Mouse (Mus musculus): Measurements from ENCODE around the gene 4931406P16Rik. TPM values are rescaled to one million over a fixed set of nuclear protein-coding genes. Genes with fewer than 3 reads are reported as not detected.
"Not testable (repeated sequence)": the region's sequence is repeated elsewhere in the genome, so short reads cannot be mapped to it uniquely, and the experiment has no call there.

The 4931406P16Rik gene
- polyA plus RNA-seq, 1 experiment from 2014 or later, result 40.5 TPM

DNA sequence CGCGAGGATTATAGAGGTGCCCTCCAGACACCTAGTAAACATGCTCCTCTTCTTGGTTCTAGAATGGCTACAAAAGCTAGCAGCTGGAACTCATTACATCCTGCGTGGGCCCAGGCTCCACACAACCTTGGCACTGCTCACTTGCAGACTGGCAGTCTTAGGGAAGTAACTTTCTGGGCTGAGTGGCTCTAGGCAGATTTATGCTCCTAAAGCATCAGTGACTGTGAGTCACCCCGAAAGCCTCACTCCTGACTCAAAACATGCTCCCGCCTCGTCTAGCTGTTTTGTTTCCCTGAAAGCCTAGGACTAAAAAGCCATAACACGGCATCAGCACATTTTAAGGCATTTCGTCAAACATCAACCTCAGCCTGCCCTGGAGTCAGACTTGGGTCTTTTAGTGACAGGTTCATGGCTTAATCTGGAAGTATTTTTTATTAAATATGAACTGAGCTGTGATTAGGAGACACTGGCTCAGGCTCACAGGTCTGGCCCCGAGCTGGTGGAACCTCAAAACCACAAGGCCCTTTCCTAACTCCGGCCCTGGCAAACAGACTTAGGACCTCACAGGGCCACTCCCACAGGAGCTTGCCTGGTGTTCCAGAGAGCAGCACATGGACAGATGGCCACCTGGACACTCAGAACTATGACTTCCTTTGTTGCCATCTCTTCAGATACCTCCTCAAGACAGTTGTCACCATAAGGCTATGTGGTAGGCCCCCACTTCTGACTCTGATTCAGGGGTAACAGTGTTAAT lies 28.9 kb upstream of the 4931406P16Rik start:
- Histone ChIP-seq H3K27ac (replicated peaks in 1 of 2; ENCODE audit: control insufficient read depth in 1 of 2, insufficient read depth in 1 of 2, low read depth in 2 of 2, low read length in 2 of 2) (no peak overlapping the region), H3K36me3 (ENCODE audit: control insufficient read depth, insufficient read depth, low read length) (peaks cover 76% of the 10 kb centered on the region), H3K9me3 (ENCODE audit: control insufficient read depth, low read length) (no peaks in the 10 kb centered on the region), H3K27me3 (ENCODE audit: control insufficient read depth, insufficient read depth, low read length) (no peaks in the 10 kb centered on the region), H3K4me2 (ENCODE audit: low read length) (no peak overlapping the region), H3K4me3 (ENCODE audit: control insufficient read depth in 1 of 2, insufficient read depth in 1 of 2, low read depth in 1 of 2, low read length in 2 of 2) (no peak overlapping the region), H3K4me1 (ENCODE audit: control insufficient read depth in 2 of 2, insufficient read depth in 2 of 2, low read length in 2 of 2) (peaks cover 17 to 30% of the 10 kb centered on the region in 2 experiments), H3K9ac (ENCODE audit: low read length) (no peak overlapping the region)
- ATAC-seq (ENCODE audit: insufficient number of reproducible peaks, insufficient read depth, low FRiP score, low read depth), result no peak
- WGBS, result 90% methylated on average over 10 of the region's 10 CpGs

DNA sequence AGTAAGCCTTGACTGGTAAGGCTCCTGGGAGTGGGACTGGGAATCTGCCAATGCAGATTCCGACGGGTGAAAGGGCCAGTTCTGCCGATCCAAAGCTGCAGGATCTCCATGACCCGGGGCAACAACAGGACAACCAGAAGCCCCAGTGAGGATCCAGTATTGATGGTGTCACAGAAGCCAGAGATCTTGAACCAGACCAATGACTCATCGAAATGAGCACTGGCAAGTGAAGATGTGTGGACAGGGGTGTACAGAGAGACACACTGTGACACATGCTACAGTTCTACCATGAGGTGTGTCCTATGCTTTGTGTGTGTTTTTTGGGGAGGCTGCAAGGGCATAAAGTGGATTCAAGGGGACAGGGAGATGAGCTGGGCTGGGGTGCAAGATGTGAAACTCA lies 27.5 kb upstream of the 4931406P16Rik start:
- Histone ChIP-seq H3K4me1 (ENCODE audit: control insufficient read depth in 2 of 2, insufficient read depth in 2 of 2, low read length in 2 of 2) (peaks cover 17 to 30% of the 10 kb centered on the region in 2 experiments), H3K27me3 (ENCODE audit: control insufficient read depth, insufficient read depth, low read length) (no peaks in the 10 kb centered on the region), H3K4me3 (ENCODE audit: control insufficient read depth in 1 of 2, insufficient read depth in 1 of 2, low read depth in 1 of 2, low read length in 2 of 2) (no peak overlapping the region), H3K4me2 (ENCODE audit: low read length) (no peak overlapping the region), H3K36me3 (ENCODE audit: control insufficient read depth, insufficient read depth, low read length) (peaks cover 63% of the 10 kb centered on the region), H3K9ac (ENCODE audit: low read length) (no peak overlapping the region), H3K9me3 (ENCODE audit: control insufficient read depth, low read length) (peaks cover 2% of the 10 kb centered on the region; the same call in 1 of the 2 replicates), H3K27ac (replicated peaks in 1 of 2; ENCODE audit: control insufficient read depth in 1 of 2, insufficient read depth in 1 of 2, low read depth in 2 of 2, low read length in 2 of 2) (peak overlapping the region in 1 of 2 experiments; percentile 2; a peak in 1 of 4 replicates)
- no peak for ATAC-seq (ENCODE audit: insufficient number of reproducible peaks, insufficient read depth, low FRiP score, low read depth)
- WGBS, result 54% methylated on average over 5 of the region's 5 CpGs

DNA sequence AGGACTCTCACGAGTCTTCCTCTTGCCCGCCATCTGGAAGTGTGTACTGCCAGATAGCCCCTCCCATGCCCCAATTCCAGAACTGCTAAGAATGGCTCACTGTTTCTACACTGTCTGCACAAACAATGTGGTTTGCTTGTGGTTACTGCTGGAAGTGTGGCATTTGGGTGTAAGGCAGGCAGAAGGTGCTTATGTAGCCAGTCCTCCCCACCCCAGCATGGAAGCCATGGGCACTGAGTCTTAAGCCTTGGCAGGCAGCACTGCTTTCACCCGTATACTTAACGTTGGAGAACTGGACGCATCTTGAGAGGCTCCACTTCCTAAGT lies 25.8 kb upstream of the 4931406P16Rik start:
- Histone ChIP-seq H3K4me2 (ENCODE audit: low read length) (no peak overlapping the region), H3K9me3 (ENCODE audit: control insufficient read depth, low read length) (peaks cover 2% of the 10 kb centered on the region; the same call in 1 of the 2 replicates), H3K27ac (replicated peaks in 1 of 2; ENCODE audit: control insufficient read depth in 1 of 2, insufficient read depth in 1 of 2, low read depth in 2 of 2, low read length in 2 of 2) (peak overlapping the region; percentile 80 to 85), H3K27me3 (ENCODE audit: control insufficient read depth, insufficient read depth, low read length) (no peaks in the 10 kb centered on the region), H3K36me3 (ENCODE audit: control insufficient read depth, insufficient read depth, low read length) (peaks cover 45% of the 10 kb centered on the region), H3K4me1 (ENCODE audit: control insufficient read depth in 2 of 2, insufficient read depth in 2 of 2, low read length in 2 of 2) (peaks cover 17 to 30% of the 10 kb centered on the region in 2 experiments), H3K9ac (ENCODE audit: low read length) (no peak overlapping the region), H3K4me3 (ENCODE audit: control insufficient read depth in 1 of 2, insufficient read depth in 1 of 2, low read depth in 1 of 2, low read length in 2 of 2) (no peak overlapping the region)
- no peak for ATAC-seq (ENCODE audit: insufficient number of reproducible peaks, insufficient read depth, low FRiP score, low read depth)
- 58% methylated on average over 5 of the region's 5 CpGs for WGBS

DNA sequence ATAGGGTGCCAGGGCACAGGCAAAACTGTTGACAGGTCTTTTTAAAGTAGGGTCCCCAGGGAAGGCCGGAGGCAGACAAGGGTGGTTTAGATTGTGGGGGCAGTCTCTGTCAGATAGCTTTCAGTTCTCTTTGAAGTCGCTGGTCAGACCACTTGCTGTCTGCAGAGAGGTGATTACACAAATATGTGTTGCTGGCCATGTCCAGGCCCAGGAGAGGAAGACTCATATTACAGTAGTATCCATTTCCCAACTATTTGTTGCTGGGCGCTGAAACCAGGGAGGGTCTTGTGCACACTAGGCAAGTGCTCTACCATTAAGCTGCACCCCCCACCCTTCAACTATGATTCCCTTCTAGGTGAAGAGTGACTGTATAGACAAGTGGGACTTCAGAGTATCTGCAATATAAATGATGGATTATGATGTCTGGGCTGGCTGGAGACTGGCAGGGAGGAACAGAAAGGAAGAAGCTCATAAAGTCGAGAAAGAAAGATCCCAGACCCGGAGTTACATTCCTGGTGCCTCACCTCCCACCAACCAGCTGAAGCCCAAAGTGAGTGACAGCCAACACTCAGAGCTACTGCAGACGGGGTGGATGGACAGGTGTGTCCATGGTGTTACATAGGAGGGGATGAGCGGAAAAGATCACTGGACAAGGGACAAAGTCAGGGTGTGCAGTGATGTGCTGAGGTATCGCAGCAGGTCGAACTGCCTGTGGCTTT lies 25.3 kb upstream of the 4931406P16Rik start:
- H3K27ac ChIP-seq (replicated peaks in 1 of 2; ENCODE audit: control insufficient read depth in 1 of 2, insufficient read depth in 1 of 2, low read depth in 2 of 2, low read length in 2 of 2), result peak overlapping the region; percentile 80 to 85
- peaks cover 17 to 30% of the 10 kb centered on the region in 2 experiments for H3K4me1 ChIP-seq (ENCODE audit: control insufficient read depth in 2 of 2, insufficient read depth in 2 of 2, low read length in 2 of 2)
- peak overlapping the region; percentile 32; the same call in 1 of the 2 replicates for H3K4me2 ChIP-seq (ENCODE audit: low read length)
- H3K4me3 ChIP-seq (ENCODE audit: control insufficient read depth in 1 of 2, insufficient read depth in 1 of 2, low read depth in 1 of 2, low read length in 2 of 2), result no peak overlapping the region
- 31% methylated on average over 9 of the region's 9 CpGs for WGBS
- no peak overlapping the region for H3K9ac ChIP-seq (ENCODE audit: low read length)
- H3K36me3 ChIP-seq (ENCODE audit: control insufficient read depth, insufficient read depth, low read length), result peaks cover 40% of the 10 kb centered on the region
- peaks cover 2% of the 10 kb centered on the region; the same call in 1 of the 2 replicates for H3K9me3 ChIP-seq (ENCODE audit: control insufficient read depth, low read length)
- H3K27me3 ChIP-seq (ENCODE audit: control insufficient read depth, insufficient read depth, low read length), result no peaks in the 10 kb centered on the region
- peak; percentile 59; the same call in 1 of the 2 replicates for ATAC-seq (ENCODE audit: insufficient number of reproducible peaks, insufficient read depth, low FRiP score, low read depth)

DNA sequence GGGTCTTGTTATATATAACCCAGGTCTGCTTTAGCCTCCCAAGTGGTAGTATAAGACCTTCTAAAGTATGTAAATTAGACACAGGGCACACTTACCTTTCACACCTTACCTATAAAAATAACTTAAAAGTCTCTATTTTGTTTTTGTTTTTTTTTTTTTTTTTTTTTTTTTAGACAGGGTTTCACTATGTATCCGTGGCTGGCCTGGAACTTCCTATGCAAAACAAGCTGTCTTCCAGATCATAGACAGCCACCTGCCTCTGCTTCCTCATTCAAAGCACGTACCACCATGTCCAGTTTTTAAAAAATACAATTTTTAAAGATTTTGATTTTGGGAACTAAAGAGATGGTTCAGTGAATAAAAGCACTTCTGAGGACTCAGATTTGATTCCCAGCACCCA lies 23.9 kb upstream of the 4931406P16Rik start:
- Histone ChIP-seq H3K36me3 (ENCODE audit: control insufficient read depth, insufficient read depth, low read length) (peaks cover 27% of the 10 kb centered on the region), H3K4me3 (ENCODE audit: control insufficient read depth in 1 of 2, insufficient read depth in 1 of 2, low read depth in 1 of 2, low read length in 2 of 2) (no peak overlapping the region), H3K9ac (ENCODE audit: low read length) (no peak overlapping the region), H3K27me3 (ENCODE audit: control insufficient read depth, insufficient read depth, low read length) (no peaks in the 10 kb centered on the region), H3K4me2 (ENCODE audit: low read length) (no peak overlapping the region), H3K9me3 (ENCODE audit: control insufficient read depth, low read length) (peaks cover 2% of the 10 kb centered on the region; the same call in 1 of the 2 replicates), H3K27ac (replicated peaks in 1 of 2; ENCODE audit: control insufficient read depth in 1 of 2, insufficient read depth in 1 of 2, low read depth in 2 of 2, low read length in 2 of 2) (no peak overlapping the region), H3K4me1 (ENCODE audit: control insufficient read depth in 2 of 2, insufficient read depth in 2 of 2, low read length in 2 of 2) (peaks cover 17 to 30% of the 10 kb centered on the region in 2 experiments)
- 87% methylated on average over 2 of the region's 2 CpGs for WGBS
- no peak for ATAC-seq (ENCODE audit: insufficient number of reproducible peaks, insufficient read depth, low FRiP score, low read depth)

DNA sequence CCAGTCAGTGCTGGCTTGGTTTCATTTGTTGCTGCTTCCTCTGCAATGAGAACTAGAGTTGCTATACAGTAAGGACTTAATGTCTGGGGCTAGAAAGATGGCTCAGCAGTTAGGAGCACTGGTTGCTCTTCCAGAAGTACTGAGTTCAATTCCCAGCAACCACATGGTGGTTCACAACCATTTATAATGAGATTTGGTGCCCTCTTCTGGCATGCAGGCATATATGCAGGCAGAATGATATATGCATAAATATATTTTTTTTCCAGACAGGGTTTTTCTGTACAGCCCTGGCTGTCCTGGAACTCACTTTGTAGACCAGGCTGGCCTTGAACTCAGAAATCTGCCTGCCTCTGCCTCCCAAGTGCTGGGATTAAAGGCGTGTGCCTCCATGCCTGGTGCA lies 23.2 kb upstream of the 4931406P16Rik start:
- H3K27ac ChIP-seq (replicated peaks in 1 of 2; ENCODE audit: control insufficient read depth in 1 of 2, insufficient read depth in 1 of 2, low read depth in 2 of 2, low read length in 2 of 2); ATAC-seq (ENCODE audit: insufficient number of reproducible peaks, insufficient read depth, low FRiP score, low read depth); H3K4me2 ChIP-seq (ENCODE audit: low read length); H3K9me3 ChIP-seq (ENCODE audit: control insufficient read depth, low read length); H3K4me3 ChIP-seq (ENCODE audit: control insufficient read depth in 1 of 2, insufficient read depth in 1 of 2, low read depth in 1 of 2, low read length in 2 of 2); H3K27me3 ChIP-seq (ENCODE audit: control insufficient read depth, insufficient read depth, low read length); H3K9ac ChIP-seq (ENCODE audit: low read length): not testable (repeated sequence)
- WGBS, result 96% methylated on average over 1 of the region's 1 CpGs
- H3K4me1 ChIP-seq (ENCODE audit: control insufficient read depth in 2 of 2, insufficient read depth in 2 of 2, low read length in 2 of 2), result peaks cover 17 to 30% of the 10 kb centered on the region in 2 experiments
- H3K36me3 ChIP-seq (ENCODE audit: control insufficient read depth, insufficient read depth, low read length), result peaks cover 20% of the 10 kb centered on the region

DNA sequence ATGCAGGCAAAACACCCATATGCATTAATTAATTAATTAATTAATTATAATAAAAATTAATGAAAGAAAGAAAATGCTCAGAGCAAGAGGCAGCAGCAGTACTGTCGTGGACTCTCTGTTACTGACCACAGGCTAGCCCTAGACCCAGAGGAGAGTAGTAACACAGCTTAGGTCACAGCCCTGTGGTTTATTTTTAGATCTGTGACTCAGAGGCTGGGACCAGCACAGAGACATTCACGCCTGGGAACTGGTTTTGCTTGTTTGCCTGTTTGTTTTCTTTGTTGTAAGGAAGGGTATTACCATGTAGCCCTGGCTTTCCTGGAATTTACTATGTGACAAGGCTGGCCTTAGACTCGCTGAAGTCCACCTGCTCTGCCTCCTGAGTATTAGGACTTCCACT lies 14.1 kb upstream of the 4931406P16Rik start:
- no peaks in the 10 kb centered on the region for H3K27me3 ChIP-seq (ENCODE audit: control insufficient read depth, insufficient read depth, low read length)
- ATAC-seq (ENCODE audit: insufficient number of reproducible peaks, insufficient read depth, low FRiP score, low read depth), result peak; percentile 56; the same call in 1 of the 2 replicates
- peaks cover 4% of the 10 kb centered on the region; the same call in 1 of the 2 replicates for H3K9me3 ChIP-seq (ENCODE audit: control insufficient read depth, low read length)
- peak overlapping the region; percentile 36 to 46; a peak in 2 of 4 replicates for H3K27ac ChIP-seq (replicated peaks in 1 of 2; ENCODE audit: control insufficient read depth in 1 of 2, insufficient read depth in 1 of 2, low read depth in 2 of 2, low read length in 2 of 2)
- H3K4me2 ChIP-seq (ENCODE audit: low read length), result no peak overlapping the region
- no peak overlapping the region for H3K9ac ChIP-seq (ENCODE audit: low read length)
- no peak overlapping the region for H3K4me3 ChIP-seq (ENCODE audit: control insufficient read depth in 1 of 2, insufficient read depth in 1 of 2, low read depth in 1 of 2, low read length in 2 of 2)
- H3K36me3 ChIP-seq (ENCODE audit: control insufficient read depth, insufficient read depth, low read length), result no peaks in the 10 kb centered on the region
- H3K4me1 ChIP-seq (ENCODE audit: control insufficient read depth in 2 of 2, insufficient read depth in 2 of 2, low read length in 2 of 2), result no peaks in the 10 kb centered on the region; a peak in 1 of 4 replicates
- WGBS, result 22% methylated on average over 3 of the region's 3 CpGs
